Mouse (Mus musculus) intestine, postnatal 0 days (tissue): ENCODE measurements around the gene Glb1l2. TPM values are rescaled to one million over a fixed set of nuclear protein-coding genes. Genes with fewer than 3 reads are reported as not detected.

Experiments
- ATAC-seq: fragments of 200-750 bp; cut with Nextera tagmentation; 2 replicates; pipeline ENCODE4 v1.8.0; 2017; ENCODE audit warnings: mild to moderate bottlenecking, moderate TSS enrichment, moderate library complexity
- H3K27ac ChIP-seq: fragments of 300-500 bp; sonication (generic); 2 replicates; pipeline ENCODE4 v1.5.1; 2014; ENCODE audit warnings: mild to moderate bottlenecking, low read depth, low read length, moderate library complexity
- H3K27me3 ChIP-seq: fragments of 300-500 bp; sonication (generic); replicated peaks from 2 replicates; pipeline ENCODE4 v1.6.1; 2014; ENCODE audit warnings: low read length, mixed read lengths; ENCODE audit not compliant: control insufficient read depth, insufficient read depth
- H3K36me3 ChIP-seq: fragments of 300-500 bp; sonication (generic); 2 replicates; pipeline ENCODE4 v1.6.1; 2014; ENCODE audit warnings: mild to moderate bottlenecking, moderate library complexity; ENCODE audit not compliant: control insufficient read depth, insufficient read depth
- H3K4me1 ChIP-seq: fragments of 300-500 bp; sonication (generic); replicated peaks from 2 replicates; pipeline ENCODE4 v1.6.1; 2014; ENCODE audit warnings: antibody characterized with exemption, low read length, mixed read lengths; ENCODE audit not compliant: control insufficient read depth, insufficient read depth
- H3K4me2 ChIP-seq: fragments of 300-500 bp; sonication (generic); replicated peaks from 2 replicates; pipeline ENCODE4 v1.6.1; 2014; ENCODE audit warnings: low read depth, mild to moderate bottlenecking, moderate library complexity
- H3K4me3 ChIP-seq: fragments of 300-500 bp; sonication (generic); 2 replicates; pipeline ENCODE4 v1.5.1; 2014; ENCODE audit warnings: low read depth, low read length
- H3K9ac ChIP-seq: fragments of 300-500 bp; sonication (generic); 2 replicates; pipeline ENCODE4 v1.6.1; 2014; ENCODE audit warnings: mild to moderate bottlenecking, low read depth, low read length
- H3K9me3 ChIP-seq: fragments of 300-500 bp; sonication (generic); 2 replicates; pipeline ENCODE4 v1.6.1; 2016; ENCODE audit warnings: mixed run types; ENCODE audit not compliant: control insufficient read depth
- CTCF ChIP-seq: sonication (generic); IDR thresholded peaks from 2 replicates; pipeline ENCODE4 v1.5.1; 2016; ENCODE audit warnings: low read depth, mild to moderate bottlenecking, control low read depth, antibody characterized with exemption, moderate library complexity
- WGBS: fragments of 180-500 bp; shearing (Covaris S2); extraction: QIAGEN DNeasy Blood & Tissue Kit; methylation state at CpG from one replicate; pipeline ENCODE4 v1.1.7; 2014; 5-methylcytosine and 5-hydroxymethylcytosine counted together
- polyA plus RNA-seq: library from polyadenylated mRNA; unstranded; fragments of >200 nt; fragmentation: Nextera tagmentation; extraction: Ambion mirVana; gene quantifications from 2 replicates; pipeline ENCODE4 v1.2.1, GENCODE M21; 2015

Gene Glb1l2
- polyA plus RNA-seq, 1 experiment from 2014 or later = 0.50 TPM

- 66% methylated on average over 7 of the region's 7 CpGs for WGBS
- no peaks in the 10 kb centered on the region for H3K36me3 ChIP-seq
- no peak for ATAC-seq
- H3K9me3 ChIP-seq = no peaks in the 10 kb centered on the region
- TF ChIP-seq CTCF = no peak
- no peak overlapping the region for H3K27ac ChIP-seq
- H3K4me2 ChIP-seq = no peak overlapping the region
- no peak overlapping the region for H3K9ac ChIP-seq
- H3K27me3 ChIP-seq = no peaks in the 10 kb centered on the region
- H3K4me3 ChIP-seq = no peak overlapping the region
- no peaks in the 10 kb centered on the region for H3K4me1 ChIP-seq
Observed at GRCm38 (mm10) chr9:26721771-26722170, 84.5 kb downstream of the Glb1l2 start.

- H3K36me3 ChIP-seq = no peaks in the 10 kb centered on the region
- no peaks in the 10 kb centered on the region for H3K9me3 ChIP-seq
- no peak overlapping the region for H3K4me2 ChIP-seq
- H3K4me1 ChIP-seq = no peaks in the 10 kb centered on the region
- no peak for ATAC-seq
- no peak for TF ChIP-seq CTCF
- H3K4me3 ChIP-seq = no peak overlapping the region
- no peaks in the 10 kb centered on the region for H3K27me3 ChIP-seq
- no peak overlapping the region for H3K9ac ChIP-seq
- 60% methylated on average over 3 of the region's 3 CpGs for WGBS
- H3K27ac ChIP-seq = no peak overlapping the region
Observed at GRCm38 (mm10) chr9:26718388-26718787, 87.9 kb downstream of the Glb1l2 start.

Other genes starting within 250 kb of the Glb1l2 start
- gene B3gat1, start 72.7 kb downstream of the Glb1l2 start, polyA plus RNA-seq = 0.05 and 0.09 TPM in 2 replicates
- not detected in 2 replicates for gene Glb1l3, start 54.4 kb upstream of the Glb1l2 start, polyA plus RNA-seq
- gene Gm1110, start 116.6 kb upstream of the Glb1l2 start, polyA plus RNA-seq = not detected in 2 replicates
- 19.0 and 22.2 TPM in 2 replicates for gene Acad8, start 193.1 kb upstream of the Glb1l2 start, polyA plus RNA-seq
- 59.7 and 62.7 TPM in 2 replicates for gene Thyn1, start 193.2 kb upstream of the Glb1l2 start, polyA plus RNA-seq
- 22.2 and 22.4 TPM in 2 replicates for gene Vps26b, start 223.6 kb upstream of the Glb1l2 start, polyA plus RNA-seq
- 9.0 and 10.8 TPM in 2 replicates for gene Ncapd3, start 223.7 kb upstream of the Glb1l2 start, polyA plus RNA-seq